Mouse (Mus musculus) megakaryocyte, embryonic 14.5 days (primary cell): ENCODE results near the gene D330045A20Rik. TPM values are rescaled to one million over a fixed set of nuclear protein-coding genes. Genes with fewer than 3 reads are reported as not detected.
"Not testable (repeated sequence)": the region's sequence is repeated elsewhere in the genome, so short reads cannot be mapped to it uniquely, and the experiment has no call there.

Source experiments
- H3K27me3 ChIP-seq: replicated peaks from 2 replicates; pipeline ENCODE3; 2012; ENCODE audit warnings: inconsistent platforms
- H3K36me3 ChIP-seq: replicated peaks from 2 replicates; pipeline ENCODE3; 2012; ENCODE audit warnings: low read length, inconsistent platforms, mixed read lengths
- H3K4me1 ChIP-seq: 2 replicates; pipeline ENCODE4 v1.6.1; 2012; ENCODE audit warnings: inconsistent platforms
- H3K4me3 ChIP-seq: replicated peaks from 2 replicates; pipeline ENCODE3; 2012; ENCODE audit warnings: moderate library complexity, mild to moderate bottlenecking, inconsistent platforms
- H3K9me3 ChIP-seq: 2 replicates; pipeline ENCODE4 v1.6.1; 2012; ENCODE audit warnings: inconsistent platforms
- FLI1 ChIP-seq: IDR thresholded peaks from 2 replicates; pipeline ENCODE4 v1.6.1; 2012; ENCODE audit warnings: low read length, inconsistent platforms, mixed read lengths
- GATA1 ChIP-seq: IDR thresholded peaks from 3 replicates; pipeline ENCODE4 v1.6.1; 2012; ENCODE audit warnings: mixed read lengths, low read length, inconsistent platforms, borderline replicate concordance
- polyA plus RNA-seq: library from polyadenylated mRNA; stranded (reverse); fragments of >175 nt; gene quantifications from 2 replicates; pipeline ENCODE4 v1.2.3, GENCODE M21; 2012; ENCODE audit warnings: low replicate concordance; ENCODE audit not compliant: insufficient read depth

Gene D330045A20Rik
- polyA plus RNA-seq, 1 experiment, result not detected

DNA sequence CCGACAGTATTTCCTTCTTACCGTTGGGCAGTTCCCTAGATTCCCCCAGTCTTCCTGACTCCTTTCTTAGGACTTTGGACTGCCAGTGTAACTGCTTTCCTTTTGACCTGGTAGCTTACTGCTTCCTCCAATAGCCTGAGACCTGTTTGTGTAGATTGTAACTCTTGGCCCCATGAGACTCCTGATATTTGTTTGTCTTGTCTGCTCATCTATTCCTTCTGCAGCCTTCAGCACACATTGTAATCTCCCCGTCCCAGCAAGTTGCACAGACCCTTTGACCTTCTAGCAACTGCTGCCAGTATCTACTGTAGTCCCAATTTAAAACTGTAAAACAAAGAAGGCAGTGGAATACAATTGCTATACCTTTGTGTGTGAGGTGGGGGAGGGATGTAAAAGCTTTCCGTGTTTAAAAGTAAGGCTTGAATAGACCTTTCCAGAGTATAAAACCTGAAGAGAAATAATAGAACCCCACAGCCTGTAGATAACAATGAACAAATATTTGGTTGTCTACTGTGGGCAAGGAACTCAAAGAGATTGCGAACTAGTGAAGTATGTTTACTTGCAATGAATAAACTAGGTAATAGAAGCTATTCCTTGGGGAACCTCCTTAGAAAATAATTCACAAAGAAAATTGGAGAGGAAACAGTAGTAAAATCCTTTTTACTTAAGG lies 82.2 kb downstream of the D330045A20Rik start:
- Histone ChIP-seq H3K27me3 (no peaks in the 10 kb centered on the region), H3K4me3 (no peak overlapping the region), H3K36me3 (no peaks in the 10 kb centered on the region), H3K9me3 (no peaks in the 10 kb centered on the region), H3K4me1 (no peaks in the 10 kb centered on the region)
- TF ChIP-seq GATA1, result no peak
- no peak for TF ChIP-seq FLI1

DNA sequence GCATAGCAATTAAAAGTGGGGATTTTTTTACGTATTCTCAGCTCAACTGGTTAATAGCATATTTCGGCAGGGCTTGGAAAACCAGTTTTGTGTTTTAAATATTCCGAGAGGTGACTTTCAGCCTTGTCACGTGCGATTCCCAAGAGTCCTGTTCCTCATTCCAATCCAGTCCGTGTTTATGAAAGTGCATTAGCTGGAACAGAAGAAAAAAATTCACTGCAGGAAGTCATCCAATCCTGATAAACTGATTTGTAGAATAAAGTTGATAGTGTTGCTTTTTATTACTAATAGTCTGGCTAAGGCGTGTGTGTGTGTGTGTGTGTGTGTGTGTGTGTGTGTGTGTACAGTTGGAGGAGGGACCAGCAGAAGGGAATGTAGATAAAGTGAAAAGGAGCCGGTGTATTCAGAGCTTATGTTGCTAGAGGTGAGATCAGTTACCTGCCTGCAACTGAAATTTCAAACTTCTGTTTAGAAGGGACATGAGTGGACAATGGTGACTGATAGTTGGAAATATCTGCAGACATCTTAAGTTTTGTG lies 82.8 kb downstream of the D330045A20Rik start, which contains the start of gene Rnf128:
TSS of gene Rnf128 (plus strand) at position 392 of the 537 bp plus-strand sequence.
- H3K9me3 ChIP-seq, result no peaks in the 10 kb centered on the region
- H3K4me3 ChIP-seq, result no peak within 1 kb of the TSS
- TF ChIP-seq GATA1 (no peak), FLI1 (no peak)

DNA sequence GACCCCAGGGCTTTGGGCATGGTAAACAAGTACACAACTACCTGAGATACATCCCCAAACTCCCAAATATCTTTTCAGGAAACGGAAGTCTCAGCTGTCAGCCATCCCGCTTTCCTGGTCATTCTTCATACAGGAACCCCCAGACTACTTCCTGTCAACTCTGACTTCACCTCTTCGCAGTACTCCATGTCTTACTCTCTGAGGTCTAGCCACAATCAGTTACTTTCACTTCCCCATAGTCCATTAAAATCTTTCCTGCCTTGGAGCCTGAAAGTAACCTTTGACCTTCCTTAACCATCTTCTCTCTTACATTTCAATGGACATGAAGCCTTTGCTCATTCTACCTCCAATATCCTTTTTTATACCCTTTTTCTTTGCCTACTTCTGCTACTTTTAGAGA lies 89.9 kb downstream of the D330045A20Rik start:
- TF ChIP-seq FLI1 (no peak), GATA1 (no peak)
- Histone ChIP-seq H3K4me1 (no peaks in the 10 kb centered on the region), H3K27me3 (peaks cover 5% of the 10 kb centered on the region), H3K9me3 (no peaks in the 10 kb centered on the region), H3K36me3 (no peaks in the 10 kb centered on the region), H3K4me3 (no peak overlapping the region)

More for the DNA sequence above, 82.8 kb downstream of the D330045A20Rik start, which contains the start of gene Rnf128:
- H3K36me3 ChIP-seq, result no peaks in the 10 kb centered on the region
- no peaks in the 10 kb centered on the region for H3K4me1 ChIP-seq
- no peaks in the 10 kb centered on the region for H3K27me3 ChIP-seq

DNA sequence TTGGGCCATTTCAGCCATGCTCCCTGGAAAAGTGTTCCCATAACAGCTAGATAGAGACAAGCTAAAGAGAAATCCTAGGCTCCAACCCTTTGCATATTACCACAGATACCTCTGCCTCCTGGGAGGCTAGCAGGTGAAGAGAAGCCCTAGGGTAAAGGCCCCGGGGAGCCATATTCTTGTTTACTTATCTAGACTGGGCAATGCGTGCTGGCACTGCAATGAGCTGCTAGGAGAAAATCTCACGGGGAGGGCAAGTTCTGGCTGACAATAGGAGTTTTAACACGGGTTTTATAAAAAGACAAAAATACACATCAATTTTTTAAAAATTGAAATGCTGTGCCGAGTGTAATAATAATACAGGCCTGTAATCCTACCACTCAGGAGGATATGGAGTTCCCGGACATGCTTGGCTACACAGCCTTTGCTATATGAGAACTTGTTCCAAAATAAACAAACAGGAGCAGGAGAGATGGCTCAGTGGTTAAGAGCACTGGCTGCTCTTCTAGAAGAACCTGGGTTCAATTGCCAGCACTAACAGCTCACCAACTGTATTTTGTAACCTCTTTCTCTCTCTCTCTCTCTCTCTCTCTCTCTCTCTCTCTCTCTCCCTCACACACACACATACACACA lies 98.6 kb downstream of the D330045A20Rik start:
- Histone ChIP-seq H3K36me3 (no peaks in the 10 kb centered on the region), H3K9me3 (no peaks in the 10 kb centered on the region; the same call in 1 of the 2 replicates), H3K4me3 (no peak overlapping the region), H3K4me1 (peaks cover 2% of the 10 kb centered on the region; the same call in 1 of the 2 replicates), H3K27me3 (peaks cover 3% of the 10 kb centered on the region)
- no peak for TF ChIP-seq GATA1
- TF ChIP-seq FLI1, result no peak

DNA sequence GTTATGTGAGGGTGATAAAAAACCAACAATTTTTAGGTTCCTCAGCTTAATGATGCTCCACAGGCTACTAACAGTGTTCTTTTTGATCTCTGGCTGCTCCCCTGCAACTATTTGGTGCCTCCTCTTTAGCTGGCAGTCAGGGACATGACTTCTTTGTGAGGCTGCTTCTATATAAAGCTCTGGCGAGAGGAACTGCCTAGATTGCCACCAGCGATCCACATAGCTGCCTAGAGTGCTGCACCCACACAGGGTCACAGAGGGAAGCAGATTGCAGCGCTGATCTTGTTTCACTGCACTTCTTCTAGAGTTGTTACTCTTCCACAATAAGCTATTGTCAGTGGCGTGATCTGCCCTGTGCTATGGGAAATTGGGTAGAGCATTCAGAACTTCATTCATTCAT lies 103.4 kb downstream of the D330045A20Rik start:
- no peak overlapping the region for H3K4me3 ChIP-seq
- TF ChIP-seq FLI1 (no peak), GATA1 (no peak)
- H3K9me3 ChIP-seq, result no peaks in the 10 kb centered on the region; the same call in 1 of the 2 replicates
- no peaks in the 10 kb centered on the region for H3K36me3 ChIP-seq
- H3K27me3 ChIP-seq, result no peaks in the 10 kb centered on the region
- peaks cover 14% of the 10 kb centered on the region; the same call in 1 of the 2 replicates for H3K4me1 ChIP-seq

DNA sequence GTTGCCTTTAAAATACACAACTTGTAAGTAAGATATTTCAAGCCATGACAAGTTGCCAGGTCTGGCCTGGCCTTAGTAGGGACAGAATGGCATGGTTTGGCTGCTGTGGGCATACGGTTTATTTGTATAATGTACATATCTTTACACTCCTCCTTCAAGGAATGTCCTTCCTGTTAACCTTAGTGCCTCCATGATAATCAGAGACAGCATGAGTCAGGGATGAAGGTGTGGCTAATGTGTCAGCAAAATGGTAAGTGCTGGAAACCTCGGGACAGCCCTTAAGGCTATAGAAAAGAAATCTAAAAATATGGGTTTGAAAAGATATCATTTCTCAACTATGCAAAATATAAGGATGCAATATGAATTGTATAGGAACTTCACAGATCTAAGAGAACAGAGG lies 106.5 kb downstream of the D330045A20Rik start:
- not testable (repeated sequence) for H3K36me3 ChIP-seq, H3K27me3 ChIP-seq
- peaks cover 14% of the 10 kb centered on the region; the same call in 1 of the 2 replicates for H3K4me1 ChIP-seq

DNA sequence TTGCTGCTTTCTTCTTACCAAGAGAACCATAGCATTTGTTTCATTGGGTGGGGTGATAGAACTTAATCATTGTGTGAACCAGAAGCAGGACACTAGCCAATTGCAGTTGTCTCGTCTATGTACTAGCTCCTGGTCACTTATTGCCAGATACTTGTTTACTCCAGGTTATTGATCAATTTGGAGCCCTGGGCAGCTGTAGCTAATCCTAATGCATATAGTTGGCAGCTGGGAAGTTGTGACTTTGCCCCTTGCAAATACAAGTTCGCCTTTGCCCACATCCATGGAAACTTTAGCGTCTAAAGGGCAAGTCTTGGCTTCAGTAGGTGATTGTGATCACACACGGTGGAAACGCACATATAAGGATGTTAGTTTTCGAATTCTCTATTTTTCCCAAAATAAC lies 116.2 kb downstream of the D330045A20Rik start:
- H3K36me3 ChIP-seq, result no peaks in the 10 kb centered on the region
- no peaks in the 10 kb centered on the region for H3K4me1 ChIP-seq
- H3K27me3 ChIP-seq, result no peaks in the 10 kb centered on the region
- H3K9me3 ChIP-seq, result no peaks in the 10 kb centered on the region
- no peak overlapping the region for H3K4me3 ChIP-seq
- TF ChIP-seq GATA1, result no peak
- no peak for TF ChIP-seq FLI1

More for the DNA sequence above, 106.5 kb downstream of the D330045A20Rik start:
- not testable (repeated sequence) for H3K9me3 ChIP-seq, H3K4me3 ChIP-seq

Other genes with a start within 250 kb of the D330045A20Rik start
- not detected in 2 replicates for gene Trap1a, start 146.7 kb upstream of the D330045A20Rik start, polyA plus RNA-seq
- gene Rnf128, start 82.9 kb downstream of the D330045A20Rik start, polyA plus RNA-seq, result 2.5 and 3.0 TPM in 2 replicates
- 0.09 TPM in 1 of 2 replicates, not detected in the other for gene Tbc1d8b, start 204.6 kb downstream of the D330045A20Rik start, polyA plus RNA-seq
- gene Gm15013, start 234.1 kb downstream of the D330045A20Rik start, polyA plus RNA-seq, result not detected in 2 replicates